Mouse (Mus musculus): ENCODE data around the gene 2310057M21Rik.

2310057M21Rik gene

DNA sequence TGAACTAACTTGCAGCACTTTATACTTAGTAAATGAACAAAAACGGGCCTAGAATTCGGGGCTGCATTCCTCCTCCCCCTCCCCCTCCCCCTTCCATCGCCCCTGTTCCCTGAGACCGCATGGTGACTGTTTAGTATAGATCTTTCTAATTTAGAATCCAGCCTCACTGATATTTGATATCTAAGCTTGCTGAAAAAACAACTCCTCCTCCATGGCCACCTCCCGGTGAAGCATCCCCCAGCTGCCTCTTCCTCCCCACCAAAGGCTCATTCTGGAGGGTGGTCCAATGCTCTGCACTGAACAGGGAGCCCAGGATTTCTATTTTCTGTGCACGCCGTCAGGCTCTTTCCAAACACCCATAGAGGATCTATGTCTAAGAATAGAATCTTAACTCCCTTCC, 44.2 kb downstream of the 2310057M21Rik start:
- no peak for DNase-seq

DNA sequence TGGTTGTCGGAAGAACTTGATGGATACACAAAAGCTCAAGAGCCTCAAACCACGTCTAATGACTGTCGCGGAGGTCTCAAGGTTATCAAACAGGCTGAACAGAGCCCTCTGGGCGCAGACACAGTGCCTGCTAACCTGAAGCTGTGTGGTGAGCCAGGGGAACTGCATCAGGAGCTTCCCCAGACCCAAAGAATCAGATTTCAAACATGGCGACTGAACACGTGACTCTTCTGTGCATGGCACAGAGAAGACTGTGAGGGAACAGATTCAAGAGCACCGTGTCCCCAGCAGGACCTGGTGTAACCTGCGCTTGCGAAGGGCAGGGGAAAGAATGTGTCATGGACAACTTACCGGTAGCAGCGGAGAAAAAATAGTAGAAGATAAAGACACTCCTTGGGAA, 45.0 kb downstream of the 2310057M21Rik start:
- no peak for DNase-seq

DNA sequence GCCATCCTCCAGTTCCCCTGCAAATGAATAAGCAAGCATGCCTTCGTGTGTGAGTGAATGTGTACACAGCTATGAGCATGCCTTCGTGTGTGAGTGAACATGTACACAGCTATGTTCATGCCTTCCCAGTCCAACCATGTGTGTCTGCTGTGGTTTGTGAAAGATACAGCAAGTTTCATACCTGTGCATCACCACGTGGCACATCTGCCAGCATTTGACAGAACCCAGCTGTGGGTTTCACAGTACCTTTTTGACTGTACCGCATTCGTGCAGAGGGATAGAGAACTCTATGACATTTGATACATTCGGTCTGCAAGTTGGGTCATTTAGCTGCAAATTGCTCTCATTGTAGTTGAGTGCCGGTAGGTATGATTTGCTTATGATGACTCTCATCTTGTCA, 48.1 kb downstream of the 2310057M21Rik start:
- no peak for DNase-seq

DNA sequence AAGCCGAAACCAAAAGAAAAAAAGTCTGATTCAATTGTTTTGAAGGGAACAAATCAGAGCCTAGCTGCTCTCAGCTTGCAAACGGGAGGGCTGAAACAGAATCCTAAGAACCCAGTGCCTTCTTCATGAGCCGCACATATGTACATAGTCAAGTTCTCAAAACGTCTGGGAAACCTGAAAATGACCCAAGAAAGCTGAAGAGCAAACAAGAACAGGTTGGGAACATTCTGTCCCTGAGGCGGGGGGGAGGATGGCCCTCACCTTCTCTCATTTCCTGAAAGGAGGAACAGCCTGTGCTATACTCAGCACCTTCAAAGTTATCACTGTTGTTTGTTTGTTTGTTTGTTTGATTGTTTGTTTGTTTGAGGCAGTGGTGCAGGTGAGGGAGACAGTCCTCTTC, 55.8 kb downstream of the 2310057M21Rik start:
- no peak for DNase-seq

GRCm38 (mm10) chr7:131303340-131303739, 59.2 kb downstream of the 2310057M21Rik start:
- no peak for DNase-seq

GRCm38 (mm10) chr7:131297151-131297550, 65.4 kb downstream of the 2310057M21Rik start:
- DNase-seq = peak in 1 of 2 experiments; percentile 7

Measured in cerebellum, postnatal 10 days (tissue).